Mouse (Mus musculus) heart, adult 18-20 months (tissue): ENCODE results near the gene Sox6. TPM values are rescaled to one million over a fixed set of nuclear protein-coding genes. Genes with fewer than 3 reads are reported as not detected.
"Not testable (repeated sequence)": the region's sequence is repeated elsewhere in the genome, so short reads cannot be mapped to it uniquely, and the experiment has no call there.

Source experiments
- DNase-seq, 2 experiments: peaks; one replicate each; pipeline ENCODE4 v3.0.0; 2021 to 2022; ENCODE audit warnings: mixed read lengths in 1 of 2
- long read RNA-seq, 2 experiments: library from polyadenylated mRNA; stranded (forward); transcript quantifications; one replicate each; pipeline ENCODE4 v2.0.0; 2021
- total RNA-seq, 2 experiments: library from RNA; stranded (reverse); gene quantifications; 2 replicates each; pipeline ENCODE4 v1.2.3; 2021

The Sox6 gene
- total RNA-seq = 10 to 100 TPM; 20.8 to 24.7 TPM
- long read RNA-seq, experiment 1, partial matches to known transcripts = 0 of 4 reads
- long read RNA-seq, experiment 1, other reads (novel, unspliced or antisense) = 4 of 4 reads
- long read RNA-seq, experiment 2, partial matches to known transcripts = 0 of 3 reads
- long read RNA-seq, experiment 2, other reads (novel, unspliced or antisense) = 3 of 3 reads

- DNase-seq = peak in 1 of 2 experiments; percentile 27
These were observed at the start of gene Sox6 for GRCm38 (mm10) chr7:116038511-116038910. Gene Sox6, minus strand, starts transcription at chr7:116038796.

GRCm38 (mm10) chr7:116084366-116084765 lies 45.8 kb upstream of the Sox6 start, which contains the start of gene Gm4353:
Gene Gm4353, minus strand, starts transcription at chr7:116084635.
- DNase-seq = not testable (repeated sequence)

GRCm38 (mm10) chr7:116060739-116061138 lies 22.1 kb upstream of the Sox6 start:
- no peak for DNase-seq

GRCm38 (mm10) chr7:116040470-116041019 lies 1.9 kb upstream of the Sox6 start:
- no peak for DNase-seq

GRCm38 (mm10) chr7:116039538-116040466 lies 1.2 kb upstream of the Sox6 start:
- DNase-seq = peak; percentile 82 to 93

GRCm38 (mm10) chr7:116039196-116039537 lies 571 bp upstream of the Sox6 start, which contains the start of gene 1110004F10Rik:
Gene 1110004F10Rik, plus strand, starts transcription at chr7:116039397.
- DNase-seq = peak; percentile 12 to 27

GRCm38 (mm10) chr7:116038024-116038423 lies 572 bp downstream of the Sox6 start:
- DNase-seq = no peak

- DNase-seq = no peak
These were observed 1.7 kb downstream of the Sox6 start for GRCm38 (mm10) chr7:116036591-116037555.

GRCm38 (mm10) chr7:116035504-116035903 lies 3.1 kb downstream of the Sox6 start:
- no peak for DNase-seq

- DNase-seq = peak in 1 of 2 experiments; percentile 70
These were observed 4.3 kb downstream of the Sox6 start for GRCm38 (mm10) chr7:116034282-116034758.

- peak; percentile 72 to 73 for DNase-seq
These were observed 5.0 kb downstream of the Sox6 start for GRCm38 (mm10) chr7:116033371-116034241.

GRCm38 (mm10) chr7:116032596-116033307 lies 5.8 kb downstream of the Sox6 start:
- peak; percentile 80 to 87 for DNase-seq

GRCm38 (mm10) chr7:116031718-116032595 lies 6.6 kb downstream of the Sox6 start:
- DNase-seq = peak; percentile 69 to 79

GRCm38 (mm10) chr7:116031388-116031717 lies 7.2 kb downstream of the Sox6 start:
- no peak for DNase-seq

- peak; percentile 83 to 87 for DNase-seq
These were observed 7.8 kb downstream of the Sox6 start for GRCm38 (mm10) chr7:116030597-116031387.

- peak in 1 of 2 experiments; percentile 25 for DNase-seq
These were observed 8.6 kb downstream of the Sox6 start for GRCm38 (mm10) chr7:116029991-116030390.

- DNase-seq = peak; percentile 37 to 71
These were observed 35.9 kb downstream of the Sox6 start for GRCm38 (mm10) chr7:116002726-116003125.
